Mouse (Mus musculus): ENCODE measurements around the gene Acp5. TPM values are rescaled to one million over a fixed set of nuclear protein-coding genes. Genes with fewer than 3 reads are reported as not detected.
"Not testable (repeated sequence)": the region's sequence is repeated elsewhere in the genome, so short reads cannot be mapped to it uniquely, and the experiment has no call there.

The Acp5 gene
- 10 to 100 TPM in 1 of 2 experiments, 1 to 10 TPM in 1; 1.9 to 12.3 TPM for total RNA-seq (2021)
- long read RNA-seq, experiment 1, partial matches to known transcripts = 0 of 2 reads
- long read RNA-seq, experiment 1, other reads (novel, unspliced or antisense) = 1 of 2 reads
- long read RNA-seq, experiment 2, partial matches to known transcripts = 1 of 9 reads
- long read RNA-seq, experiment 2, other reads (novel, unspliced or antisense) = 2 of 9 reads

DNA sequence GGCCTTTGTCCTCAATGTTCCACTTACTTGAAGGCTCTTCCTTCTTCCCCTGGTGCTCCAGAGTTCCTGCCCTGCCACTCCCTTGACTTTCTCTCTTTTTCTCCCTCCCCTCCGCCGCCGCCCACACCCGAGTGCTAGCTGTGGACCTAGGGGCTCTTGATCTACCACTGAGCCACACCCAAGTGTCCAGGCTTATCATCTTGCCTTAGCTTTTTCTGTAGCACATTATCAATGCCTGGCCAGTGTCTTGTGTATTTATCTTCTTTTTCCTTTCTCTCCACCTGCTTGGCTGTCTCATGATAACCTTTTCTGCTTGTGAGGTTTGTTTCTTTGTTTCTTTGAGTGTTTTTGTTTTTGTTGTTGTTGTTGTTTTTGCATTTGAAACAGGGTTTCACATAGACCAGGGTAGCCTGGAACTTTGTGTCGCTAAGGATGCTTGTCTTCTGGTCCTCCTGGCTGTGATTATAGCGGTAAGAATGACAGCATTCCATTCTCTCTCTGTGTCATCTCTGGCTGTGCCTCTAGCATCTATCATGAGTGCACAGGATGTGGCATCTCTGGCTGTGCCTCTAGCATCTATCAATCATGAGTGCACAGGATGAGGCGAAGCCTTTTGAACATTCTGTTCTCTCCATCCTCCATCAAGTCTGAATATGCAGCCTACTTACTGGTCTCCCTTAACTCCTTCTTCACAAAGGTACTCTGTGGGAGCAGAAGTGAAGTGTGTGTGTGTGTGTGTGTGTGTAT is at the start of gene Acp5:
TSS of gene Acp5 (minus strand) at position 68 of the 747 bp plus-strand sequence.
- DNase-seq = no peak

DNA sequence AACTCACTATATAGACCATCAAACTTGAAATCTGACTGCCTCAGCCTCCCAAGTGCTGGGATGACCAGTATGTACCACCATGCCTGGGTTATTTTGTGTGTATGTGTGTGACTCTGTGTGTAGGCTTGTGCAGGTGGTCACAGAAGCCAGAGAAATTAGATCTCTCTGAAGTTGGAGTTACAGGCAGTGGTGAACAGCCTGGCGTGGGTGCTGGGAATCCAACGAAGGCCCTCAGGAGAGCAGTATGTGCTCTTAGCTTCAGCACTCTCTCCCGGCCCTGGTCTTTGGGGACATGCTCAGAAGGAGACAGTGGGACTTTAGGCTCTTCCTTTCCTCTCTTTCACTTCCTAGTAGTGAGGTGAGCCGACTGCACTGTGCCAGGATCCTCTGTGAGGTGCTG is 36.8 kb upstream of the Acp5 start:
- no peak for DNase-seq

DNA sequence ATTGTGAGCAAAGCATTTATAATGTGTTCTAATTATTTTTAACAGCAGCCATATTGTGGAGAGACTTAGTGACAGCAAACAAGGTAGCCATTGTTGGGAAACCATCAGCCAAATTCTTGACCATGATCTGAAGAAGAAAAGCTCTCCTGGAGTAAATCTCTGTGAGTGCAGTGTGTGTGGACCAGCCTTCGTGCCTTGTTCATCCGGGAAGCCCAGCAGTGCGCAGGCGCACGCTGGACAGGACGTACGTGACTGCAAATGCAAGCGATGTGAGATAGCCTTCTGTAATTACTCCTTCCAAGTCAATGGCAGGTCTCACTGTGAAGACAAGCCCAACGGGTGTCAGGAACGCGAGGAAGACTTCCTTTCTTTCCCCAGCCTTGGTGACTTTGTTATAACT is 33.8 kb upstream of the Acp5 start:
- no peak for DNase-seq

DNA sequence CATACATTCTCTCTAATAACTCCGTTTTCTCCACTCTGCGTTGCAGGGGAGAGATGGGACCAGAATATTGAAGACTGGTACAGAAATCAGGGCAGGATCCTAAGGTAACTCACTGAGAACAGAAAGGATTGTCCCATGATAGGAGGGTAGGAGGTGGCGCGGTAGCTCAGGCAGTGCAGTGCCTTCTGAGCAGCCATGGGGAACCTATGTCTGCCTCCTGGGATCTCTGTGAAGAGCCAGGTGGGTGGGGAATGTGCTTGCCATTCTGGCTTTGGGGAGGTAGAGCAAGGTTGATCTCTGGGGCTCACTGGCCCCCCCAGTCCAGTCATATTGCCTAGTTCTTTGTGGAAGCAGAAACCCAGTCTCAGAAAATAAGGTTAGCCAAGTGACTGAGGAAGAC is 32.2 kb upstream of the Acp5 start:
- DNase-seq = no peak

DNA sequence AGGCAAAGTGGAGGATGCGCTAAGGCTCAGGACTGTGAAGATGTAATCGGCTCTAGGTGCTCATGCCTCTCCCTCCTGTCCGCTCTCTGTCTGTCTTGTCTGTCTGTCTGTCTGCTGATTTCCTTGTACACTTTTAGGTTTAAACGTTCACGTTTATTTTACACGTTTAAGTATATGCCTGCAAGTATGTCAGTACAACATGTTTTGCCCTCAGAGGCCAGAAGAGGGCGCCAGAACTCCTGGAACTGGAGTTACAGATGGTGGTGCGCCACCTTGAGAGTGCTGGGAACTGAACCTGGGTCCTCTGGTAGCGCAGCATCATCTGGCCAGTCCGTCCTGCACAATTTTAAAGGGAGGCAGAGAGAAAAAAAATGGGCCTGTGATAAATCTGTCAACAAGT is 31.2 kb upstream of the Acp5 start:
- DNase-seq = no peak

DNA sequence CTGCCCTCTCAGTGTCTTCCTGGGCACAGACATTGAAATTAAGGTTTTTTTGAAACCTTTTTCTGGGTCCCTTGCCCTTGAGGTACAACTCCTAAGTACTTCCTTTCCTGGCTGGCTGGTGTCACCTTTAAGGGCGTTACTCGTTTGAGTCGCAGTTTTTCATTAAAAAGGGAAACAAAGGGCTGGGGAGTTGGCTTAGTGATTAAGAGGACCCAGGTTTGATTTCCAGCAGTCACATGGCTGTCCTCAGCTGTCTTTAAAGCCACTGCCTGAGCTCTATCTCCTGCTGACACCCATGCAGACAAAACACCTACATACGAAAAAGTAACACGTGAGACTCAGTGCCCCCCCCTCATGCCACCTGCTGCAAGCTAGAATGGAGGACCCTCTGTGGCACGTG is 30.5 kb upstream of the Acp5 start:
- DNase-seq = no peak

DNA sequence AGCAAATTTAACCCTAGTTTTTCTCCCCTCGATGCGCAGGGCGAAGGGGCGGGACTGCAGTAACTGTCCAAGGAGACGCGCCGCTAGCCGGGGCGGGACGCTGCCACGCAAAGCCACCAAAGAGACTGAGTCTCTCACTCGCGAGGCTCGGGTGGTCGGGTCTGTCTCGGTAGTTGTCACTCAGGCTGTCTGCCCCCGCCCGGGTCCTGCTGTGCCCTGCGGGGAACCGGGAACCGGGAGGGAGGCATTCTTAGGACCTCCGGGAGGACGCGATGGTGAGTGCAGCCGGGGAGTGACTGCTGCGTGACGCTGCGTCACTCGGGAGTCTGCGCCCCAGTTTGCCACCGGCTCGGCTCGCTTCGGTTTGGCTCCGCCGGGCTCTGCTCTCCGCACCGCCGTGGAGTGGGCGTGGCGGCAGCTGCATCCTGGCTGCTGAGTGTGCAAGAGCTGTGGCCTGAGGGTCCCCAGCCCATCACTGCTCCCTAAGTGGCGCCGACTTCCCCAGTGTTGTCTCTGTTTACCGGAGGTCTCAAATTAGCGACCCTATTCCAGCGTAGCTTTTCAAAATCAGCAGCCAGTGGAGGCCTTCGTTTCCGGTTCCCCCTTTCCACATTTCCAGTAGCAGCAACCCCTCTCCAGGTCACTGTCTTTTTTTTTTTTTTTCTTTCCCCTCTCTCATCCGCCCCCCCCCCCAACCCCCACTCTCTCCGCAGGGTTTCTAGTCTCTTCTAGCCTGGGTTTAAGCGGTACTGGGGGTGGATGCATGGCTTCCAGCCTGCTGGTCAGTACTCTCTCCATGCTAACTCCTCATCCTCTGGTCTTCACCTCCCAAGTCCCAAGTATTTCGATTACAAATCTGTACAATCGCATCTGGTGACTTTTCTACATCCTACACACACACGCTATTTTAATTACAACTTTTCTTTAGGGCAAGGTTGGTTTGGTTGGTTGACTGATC is 29.5 kb upstream of the Acp5 start:
- peak; percentile 34 to 35 for DNase-seq

DNA sequence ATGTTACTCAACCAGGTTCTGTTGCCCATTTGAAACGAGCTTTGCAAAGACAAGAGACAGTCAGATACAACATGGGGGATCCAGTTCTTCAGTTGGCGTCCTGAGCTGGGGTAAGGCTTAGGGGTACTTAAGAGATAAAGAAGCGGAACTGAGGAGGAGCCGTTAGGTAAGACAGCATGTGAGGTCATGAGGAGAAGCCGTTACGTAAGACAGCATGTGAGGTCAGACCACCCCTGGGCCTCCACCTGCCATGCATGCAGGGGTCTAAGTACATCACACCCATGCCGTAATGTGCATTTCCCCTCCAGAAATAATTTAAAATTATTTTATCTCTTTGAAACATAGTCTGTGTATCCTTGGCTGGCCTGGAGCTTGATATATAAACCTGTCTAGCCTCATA is 27.4 kb upstream of the Acp5 start:
- no peak for DNase-seq

DNA sequence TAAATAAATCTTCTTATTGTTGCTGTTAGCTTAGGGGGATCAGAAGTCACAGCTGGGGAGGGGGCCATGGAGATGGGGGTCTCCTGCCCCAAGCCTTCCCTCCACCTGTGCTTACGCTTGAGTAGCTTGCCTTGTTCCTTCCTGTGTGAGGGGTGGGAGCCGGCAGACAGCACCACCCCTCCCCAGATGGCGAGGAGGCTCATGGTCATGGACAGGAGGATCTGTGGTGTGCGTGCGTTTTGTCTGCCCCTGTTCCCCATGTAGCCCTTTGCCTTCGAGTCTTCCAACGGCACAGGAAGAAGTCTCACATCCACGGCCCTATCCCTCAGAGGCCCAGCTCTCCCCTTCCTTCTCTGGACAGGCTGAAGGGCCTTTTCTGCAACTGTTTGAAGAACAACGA is 26.8 kb upstream of the Acp5 start:
- no peak for DNase-seq

DNA sequence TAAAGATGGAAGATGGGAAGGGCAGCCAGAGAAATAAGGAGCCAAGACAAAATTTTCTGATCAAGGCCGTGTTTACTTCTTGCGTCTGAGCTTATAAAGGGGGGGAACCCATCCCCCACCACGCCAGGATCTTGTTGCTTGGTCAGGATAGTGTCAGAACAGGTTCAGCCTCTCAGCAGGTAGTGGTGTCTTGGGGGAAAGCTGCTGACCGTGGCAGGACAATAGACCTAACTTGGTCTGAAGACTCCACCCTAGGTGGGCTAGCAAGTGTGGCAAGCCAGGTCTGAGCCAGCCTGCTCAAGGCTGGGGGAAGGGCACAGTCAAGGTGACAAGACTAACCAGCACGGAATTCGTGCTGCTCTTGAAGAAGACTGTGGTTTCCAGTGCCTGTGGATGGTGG is 25.8 kb upstream of the Acp5 start:
- DNase-seq = no peak

DNA sequence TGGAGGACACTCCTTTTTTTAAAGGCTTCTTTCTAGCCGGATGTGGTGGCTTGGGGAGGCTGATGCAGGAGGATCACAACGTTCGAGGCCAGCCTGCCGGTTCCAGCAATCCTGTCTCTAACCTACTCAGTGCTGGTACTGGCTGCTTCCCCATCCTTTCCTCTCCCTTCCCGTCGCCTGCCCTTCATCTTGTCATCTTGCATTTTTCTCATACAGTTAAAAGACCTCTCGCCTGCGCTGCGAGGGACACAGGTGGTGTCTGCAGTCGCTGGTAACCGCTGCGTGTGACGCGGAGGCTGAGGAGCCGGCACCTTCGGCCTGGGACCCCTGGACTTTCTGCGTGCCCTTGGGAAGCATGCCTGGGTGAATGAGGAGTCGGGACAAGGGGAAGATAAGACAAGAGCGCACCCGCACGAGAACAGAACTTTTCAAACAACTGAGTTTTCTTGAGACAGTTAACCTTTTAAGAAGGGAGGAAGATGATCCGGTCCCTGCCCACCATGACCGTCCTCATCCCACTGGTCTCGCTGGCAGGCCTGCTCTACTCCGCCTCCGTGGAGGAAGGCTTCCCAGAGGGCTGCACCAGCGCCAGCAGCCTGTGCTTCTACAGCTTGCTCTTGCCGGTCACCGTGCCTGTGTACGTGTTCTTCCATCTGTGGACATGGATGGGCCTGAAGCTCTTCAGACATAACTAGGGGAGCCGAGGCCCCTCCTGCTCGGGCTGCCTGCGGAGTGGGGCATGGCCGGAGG is 22.2 kb upstream of the Acp5 start:
- no peak for DNase-seq

DNA sequence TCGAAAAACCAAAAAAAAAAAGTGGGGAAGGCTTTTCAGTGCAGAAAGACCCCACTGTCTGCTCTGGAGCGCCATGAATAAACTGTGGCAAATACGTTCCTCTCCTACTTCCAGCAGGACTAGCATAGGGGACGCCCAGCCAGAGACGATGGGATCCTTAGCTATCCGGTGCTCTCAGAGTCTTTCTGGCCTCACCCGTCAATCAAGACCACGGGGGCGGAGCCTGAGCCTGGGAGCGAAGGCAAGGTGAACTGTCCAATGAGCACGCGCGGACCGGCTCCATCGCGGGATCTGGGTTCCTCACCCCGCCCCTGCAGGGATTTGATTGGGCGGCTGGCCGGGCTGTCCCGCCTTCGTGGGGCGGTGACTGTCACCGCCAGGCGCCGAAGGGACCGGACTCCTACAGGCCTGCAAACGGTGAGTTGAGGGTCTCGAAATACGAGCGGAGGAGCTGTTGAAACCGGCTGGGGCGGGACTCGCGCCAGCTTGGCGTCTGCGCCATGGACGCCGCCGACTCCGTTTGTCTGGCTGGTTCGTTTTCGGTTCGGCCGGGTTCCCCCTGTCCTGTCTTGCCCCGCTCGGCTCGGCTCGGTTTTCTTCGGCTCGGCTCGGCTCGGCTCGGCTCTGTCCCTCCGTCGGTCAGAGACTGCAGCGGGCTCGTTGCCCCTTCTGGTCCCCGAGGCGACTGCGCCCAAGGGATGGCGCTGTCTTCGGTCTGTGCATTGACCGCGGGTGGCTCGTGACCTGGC is 21.2 kb upstream of the Acp5 start, which contains the start of gene Pigyl:
TSS of gene Pigyl (plus strand) at position 350 of the 749 bp plus-strand sequence.
- DNase-seq = peak; percentile 99 to 100

DNA sequence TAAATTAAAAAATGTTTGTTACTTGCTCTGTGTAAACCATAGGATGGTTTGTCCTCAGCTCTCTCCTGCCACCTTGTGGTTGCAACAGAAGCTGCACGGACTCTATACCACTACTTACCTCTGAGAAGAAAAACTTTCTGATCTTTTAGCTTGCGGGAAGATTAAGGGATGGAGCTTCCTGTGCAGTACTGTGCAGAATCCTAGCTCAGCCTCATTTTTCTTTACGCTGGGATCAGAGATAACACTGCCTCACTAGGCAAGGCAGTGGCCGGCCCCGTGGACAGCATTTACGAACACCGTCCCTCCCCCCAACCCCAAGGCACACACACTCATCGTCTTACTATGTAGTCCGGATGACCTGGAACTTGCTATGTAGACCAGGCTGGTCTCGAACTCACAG is 20.1 kb upstream of the Acp5 start:
- DNase-seq = peak; percentile 64 to 82

DNA sequence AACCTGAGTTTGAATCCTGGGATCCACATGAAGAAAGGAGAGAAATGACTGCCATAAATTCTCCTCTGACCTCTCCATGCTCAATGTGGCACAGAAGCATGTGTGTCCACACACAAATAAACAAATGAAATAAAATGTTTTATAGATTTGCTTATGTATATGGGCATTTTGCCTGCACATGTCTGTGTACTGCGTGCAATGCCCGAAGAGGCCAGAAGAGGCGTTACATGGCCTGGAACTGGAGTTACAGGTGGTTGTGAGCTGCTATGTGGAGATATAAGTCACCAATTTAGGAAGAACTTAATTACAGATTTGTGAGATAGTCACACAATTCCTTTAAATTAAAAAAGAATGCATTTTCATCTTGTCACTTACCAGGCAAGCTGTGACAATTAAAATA is 18.3 kb upstream of the Acp5 start:
- DNase-seq = no peak

DNA sequence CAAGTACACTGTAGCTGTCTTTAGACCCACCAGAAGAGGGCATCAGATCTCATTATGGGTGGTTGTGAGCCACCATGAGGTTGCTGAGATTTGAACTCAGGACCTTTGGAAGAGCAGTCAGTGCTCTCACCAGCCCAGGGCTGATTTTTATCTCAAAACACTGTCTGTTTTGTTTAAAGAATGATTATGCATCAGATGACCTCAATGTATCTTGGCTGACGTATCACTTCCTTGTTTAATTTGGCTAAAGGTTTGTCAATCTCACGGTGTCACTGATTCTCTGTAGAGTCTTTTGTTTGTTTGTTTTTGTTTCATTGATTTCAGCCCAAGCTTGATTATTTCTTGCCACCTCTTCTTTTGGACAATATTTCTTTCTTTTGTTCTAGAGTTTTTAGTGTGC is 15.4 kb upstream of the Acp5 start:
- DNase-seq = no peak

DNA sequence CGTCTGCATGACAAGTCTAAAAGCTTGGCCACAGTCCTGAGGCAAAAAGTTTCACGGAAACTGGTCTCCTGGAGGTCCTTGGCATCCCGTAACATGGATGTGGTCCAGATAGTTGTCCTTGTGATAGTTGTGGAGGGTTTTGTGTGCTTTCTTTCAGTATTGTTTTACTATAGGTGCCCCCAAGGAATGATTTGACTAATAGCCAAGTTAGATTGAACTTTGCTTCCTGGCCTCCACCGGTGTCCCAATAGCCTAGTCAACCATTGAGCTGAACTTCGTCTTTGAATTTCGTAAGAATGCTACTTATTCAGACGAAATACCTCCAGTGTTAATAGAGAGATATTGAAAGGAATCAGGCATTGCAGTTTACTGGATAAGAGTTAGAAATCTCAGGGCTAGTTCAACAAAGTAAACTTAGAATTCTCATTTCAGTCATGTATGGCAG is 14.8 kb upstream of the Acp5 start:
- DNase-seq = not testable (repeated sequence)

DNA sequence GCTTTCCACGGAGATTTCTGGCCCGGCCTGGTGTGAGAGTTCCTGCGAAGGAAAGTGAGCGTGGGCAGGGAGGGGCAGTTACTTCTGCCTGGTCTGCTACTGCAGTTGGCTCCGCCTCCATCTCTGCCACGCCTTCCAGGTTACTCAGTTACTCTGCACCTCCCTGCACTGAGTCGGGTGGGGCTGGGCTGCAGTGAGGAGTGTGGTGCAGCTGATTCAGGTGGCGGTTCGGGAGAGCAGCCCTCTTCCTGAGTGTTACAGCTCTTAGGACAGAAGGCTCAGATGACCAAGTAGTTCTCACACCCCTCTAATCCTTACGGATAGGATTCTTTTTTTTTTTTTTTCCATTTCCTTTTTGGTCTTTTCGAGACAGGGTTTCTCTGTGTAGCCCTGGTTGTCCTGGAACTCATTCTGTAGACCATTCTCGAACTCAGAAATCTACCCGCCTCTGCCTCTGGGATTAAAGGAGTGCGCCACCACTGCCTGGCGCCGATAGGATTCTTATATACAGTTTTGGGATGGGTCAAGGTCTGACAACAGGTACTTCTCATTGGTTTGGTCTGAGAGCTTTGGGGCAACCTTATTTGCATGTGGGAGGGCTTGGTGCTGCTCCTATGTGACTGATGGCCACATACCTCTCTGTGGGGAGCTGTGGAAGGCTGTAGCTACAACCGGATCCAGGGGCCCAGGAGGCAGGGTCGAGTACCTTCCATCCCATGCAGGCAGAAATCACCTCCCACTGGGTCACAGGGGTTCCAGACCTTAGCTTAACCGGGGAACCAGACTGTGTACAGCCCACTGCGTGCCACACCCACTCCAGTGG is 14.1 kb upstream of the Acp5 start:
- DNase-seq = no peak

DNA sequence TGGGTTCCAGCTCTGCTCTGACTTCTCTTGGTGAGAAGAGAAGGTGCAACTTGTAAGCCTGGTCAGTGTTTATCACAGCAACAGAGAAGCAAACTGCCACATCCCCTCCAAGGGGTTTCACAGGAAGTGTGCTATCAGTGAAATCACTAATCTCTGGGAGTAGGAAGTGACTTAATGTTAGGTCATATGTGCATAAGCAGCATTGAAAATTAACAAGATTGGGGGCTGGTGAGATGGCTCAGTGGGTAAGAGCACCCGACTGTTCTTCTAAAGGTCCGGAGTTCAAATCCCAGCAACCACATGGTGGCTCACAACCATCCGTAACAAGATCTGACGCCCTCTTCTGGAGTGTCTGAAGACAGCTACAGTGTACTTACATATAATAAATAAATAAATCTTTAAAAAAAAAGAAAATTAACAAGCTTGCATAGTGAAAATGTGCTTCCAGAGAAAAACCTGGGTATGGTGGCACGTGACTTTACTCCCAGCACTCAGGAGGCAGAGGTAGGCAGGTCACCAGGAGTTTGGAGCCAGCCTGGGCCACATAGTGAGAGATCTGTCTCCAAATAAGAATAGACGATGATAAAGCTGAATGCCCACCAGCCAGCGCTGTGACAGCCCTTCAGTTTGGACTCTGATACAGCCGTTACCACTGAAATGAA is 8.9 kb upstream of the Acp5 start:
- no peak for DNase-seq

DNA sequence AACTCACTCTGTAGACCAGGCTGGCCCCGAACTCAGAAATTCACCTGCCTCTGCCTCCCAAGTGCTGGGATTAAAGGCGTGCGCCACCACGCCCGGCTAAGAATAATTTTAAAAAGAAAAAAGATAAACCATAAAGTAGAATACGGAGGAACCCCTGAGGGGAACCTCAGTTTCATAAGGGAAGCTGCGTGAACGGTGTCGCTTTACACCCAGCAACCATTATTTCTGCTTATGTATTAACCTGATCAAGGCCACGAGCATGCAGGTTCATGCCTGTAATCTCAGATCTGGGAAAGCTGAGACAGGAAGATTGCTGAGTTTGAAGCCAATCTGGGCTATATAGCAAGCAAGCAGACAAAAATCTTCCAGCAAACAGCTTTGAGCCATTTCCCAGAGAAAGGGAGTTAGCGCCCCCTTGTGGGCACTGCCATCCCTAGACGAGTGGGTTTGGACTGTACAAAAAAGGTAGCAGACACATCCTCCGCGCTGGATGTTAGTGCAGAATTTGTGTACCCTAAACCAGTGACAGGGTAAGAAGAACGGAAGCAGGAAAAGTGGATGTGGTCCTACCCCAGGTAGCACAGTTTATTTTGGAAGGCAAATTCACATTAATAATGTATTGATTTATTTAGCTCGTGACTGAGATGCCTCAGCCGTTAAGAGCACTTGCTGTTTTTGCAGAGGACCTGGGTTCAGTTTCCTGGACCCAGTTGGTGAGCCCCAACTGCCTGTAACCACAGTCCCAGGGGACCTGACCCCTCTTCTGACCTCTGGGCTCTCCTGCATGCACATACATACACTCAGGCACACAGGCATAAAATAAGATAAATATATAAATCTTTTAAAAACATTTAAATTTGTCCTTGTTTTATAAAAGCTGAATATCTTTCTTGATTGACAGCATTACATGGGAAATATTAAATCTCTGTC is 7.9 kb upstream of the Acp5 start:
- peak; percentile 81 to 92 for DNase-seq
